Mouse (Mus musculus) NIH3T3 (cell line): ENCODE data around the gene Olfr884.

Experiments used
- DNase-seq: peaks from one replicate; pipeline ENCODE4 v3.0.0-alpha.2; 2012; ENCODE audit warnings: low read depth

Olfr884 gene

GRCm38 (mm10) chr9:38046255-38046654, at the start of gene Olfr884:
Olfr884 (plus strand) TSS chr9:38046555.
- DNase-seq, result no peak

DNA sequence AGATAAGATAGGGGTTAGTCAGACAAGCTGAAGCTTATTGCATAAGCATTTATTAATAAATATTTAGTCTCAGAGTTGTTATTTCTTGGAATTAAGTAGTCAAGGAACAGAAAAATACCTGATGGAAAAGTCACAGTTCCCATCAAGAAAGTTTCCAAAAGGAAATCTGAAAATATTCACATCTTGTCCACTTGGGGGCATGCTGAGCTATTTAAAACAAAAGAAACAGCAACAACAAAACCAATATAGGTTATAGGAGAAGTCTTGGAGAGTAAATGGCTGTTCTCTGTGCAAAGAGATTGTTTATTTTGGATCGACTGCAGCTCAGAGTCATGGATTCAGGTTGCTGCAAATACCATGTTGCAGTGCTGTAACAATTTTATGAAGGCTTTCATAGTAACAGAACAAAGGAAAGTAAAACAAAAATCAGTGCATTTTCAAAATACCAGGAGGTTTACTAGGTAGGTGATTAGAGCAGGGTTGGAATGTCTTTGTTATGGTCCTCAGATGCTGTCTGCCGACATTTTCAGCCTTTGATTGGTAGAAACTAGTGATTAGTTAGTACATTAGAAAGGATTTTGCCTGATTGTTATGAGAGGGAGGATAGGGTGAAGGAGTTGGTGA, 47.7 kb upstream of the Olfr884 start:
- DNase-seq, result peak; percentile 3

- no peak for DNase-seq
Measured at GRCm38 (mm10) chr9:38000021-38000420, 46.3 kb upstream of the Olfr884 start.

DNA sequence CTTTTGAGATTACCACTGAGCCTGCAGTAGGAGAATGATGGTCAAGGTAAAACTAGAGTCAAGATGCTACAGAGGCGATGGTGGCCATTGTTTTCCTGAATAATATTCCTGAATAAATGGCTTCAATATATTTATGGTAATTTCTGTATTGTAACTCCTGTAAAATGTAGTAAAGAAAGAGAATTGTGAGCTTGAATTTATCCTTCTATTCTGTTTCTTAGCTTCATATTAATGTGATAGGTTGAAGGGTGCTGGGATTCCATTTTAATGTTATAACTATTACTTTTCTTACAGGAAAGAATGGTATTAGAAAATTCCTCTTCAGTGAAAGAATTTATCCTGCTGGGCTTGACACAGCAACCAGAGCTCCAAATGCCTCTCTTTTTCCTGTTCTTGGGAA, 20.8 kb upstream of the Olfr884 start, which contains the start of gene Olfr883:
Gene Olfr883, plus strand, starts transcription at position 301 of the 400 bp plus-strand sequence.
- no peak for DNase-seq

- no peak for DNase-seq
Measured at GRCm38 (mm10) chr9:38061022-38061421, 14.7 kb downstream of the Olfr884 start, which contains the start of gene Olfr885. Olfr885 (plus strand) TSS chr9:38061322.

- DNase-seq, result no peak
Measured at GRCm38 (mm10) chr9:38083772-38084171, 37.4 kb downstream of the Olfr884 start, which contains the start of gene Olfr887. Olfr887 (plus strand) TSS chr9:38084072.
